In genomic region chr12:69758221-69759185, GRCm38 (mm10) we compare ENCODE assay signal across 8 mouse cellular contexts. TPM values are rescaled to one million over a fixed set of nuclear protein-coding genes. Genes with fewer than 3 reads are reported as not detected.
DNase-seq lines count a peak whose midpoint lies in the region; ATAC-seq and TF ChIP-seq lines count a peak whose summit lies in the region.

No protein-coding gene starts in this region.

- H3K27ac ChIP-seq in forebrain, embryonic 10.5 days, result peak overlapping the region; percentile 77
- H3K27ac ChIP-seq in hindbrain, embryonic 16.5 days (ENCODE audit: low read depth, low read length), result no peak overlapping the region
- peak overlapping the region; percentile 99 for H3K27ac ChIP-seq in liver, embryonic 13.5 days
- H3K27ac ChIP-seq in neural tube, embryonic 14.5 days (ENCODE audit: low read depth, low read length), result no peak overlapping the region
- H3K27ac ChIP-seq in thymus, adult 2 months (ENCODE audit: control insufficient read depth, insufficient read depth, low read length), result no peak overlapping the region

- H3K36me3 ChIP-seq in forebrain, embryonic 10.5 days (replicated peaks), result no peaks in the 10 kb centered on the region
- H3K36me3 ChIP-seq in hindbrain, embryonic 16.5 days (ENCODE audit: control insufficient read depth, insufficient read depth, low read length), result no peaks in the 10 kb centered on the region
- no peaks in the 10 kb centered on the region for H3K36me3 ChIP-seq in liver, embryonic 13.5 days
- no peaks in the 10 kb centered on the region for H3K36me3 ChIP-seq in neural tube, embryonic 14.5 days (ENCODE audit: control insufficient read depth, insufficient read depth, low read length)
- H3K36me3 ChIP-seq in thymus, adult 2 months (ENCODE audit: control insufficient read depth, insufficient read depth, low read length), result no peaks in the 10 kb centered on the region

- no peak for ATAC-seq in hindbrain, embryonic 16.5 days
- ATAC-seq in liver, embryonic 13.5 days (ENCODE audit: low read depth), result peak; percentile 11
- no peak; the same call in 1 of the 2 replicates for ATAC-seq in neural tube, embryonic 14.5 days (ENCODE audit: low read depth)

- no peak for TF ChIP-seq POLR2A in thymus, adult 2 months (IDR thresholded peaks at IDR 0.05; ENCODE audit: control insufficient read depth, extremely low read depth, insufficient read depth, low read length, poor library complexity)

- no peaks in the 10 kb centered on the region for H3K9me3 ChIP-seq in forebrain, embryonic 10.5 days
- H3K9me3 ChIP-seq in hindbrain, embryonic 16.5 days (ENCODE audit: control insufficient read depth, low read length), result no peaks in the 10 kb centered on the region
- H3K9me3 ChIP-seq in liver, embryonic 13.5 days (replicated peaks), result no peaks in the 10 kb centered on the region
- H3K9me3 ChIP-seq in neural tube, embryonic 14.5 days (ENCODE audit: control insufficient read depth, low read length), result no peaks in the 10 kb centered on the region

- H3K4me3 ChIP-seq in forebrain, embryonic 10.5 days, result peak overlapping the region; percentile 42
- peak overlapping the region; percentile 18 for H3K4me3 ChIP-seq in hindbrain, embryonic 16.5 days (ENCODE audit: low read length)
- H3K4me3 ChIP-seq in liver, embryonic 13.5 days (replicated peaks), result peak overlapping the region; percentile 36
- peak overlapping the region; percentile 17; the same call in 1 of the 2 replicates for H3K4me3 ChIP-seq in neural tube, embryonic 14.5 days (ENCODE audit: low read depth, low read length)
- H3K4me3 ChIP-seq in thymus, adult 2 months (ENCODE audit: control insufficient read depth, insufficient read depth, low read length), result no peak overlapping the region

- no peak for TF ChIP-seq CTCF in thymus, adult 2 months (IDR thresholded peaks at IDR 0.05; ENCODE audit: borderline replicate concordance, control insufficient read depth, extremely low read depth, insufficient read depth, low read length, poor library complexity)

- peaks cover 5% of the 10 kb centered on the region; the same call in 1 of the 2 replicates for H3K27me3 ChIP-seq in forebrain, embryonic 10.5 days (ENCODE audit: poor library complexity, severe bottlenecking)
- H3K27me3 ChIP-seq in hindbrain, embryonic 16.5 days (replicated peaks; ENCODE audit: control insufficient read depth, insufficient read depth, low read length), result no peaks in the 10 kb centered on the region
- H3K27me3 ChIP-seq in liver, embryonic 13.5 days, result no peaks in the 10 kb centered on the region
- H3K27me3 ChIP-seq in neural tube, embryonic 14.5 days (ENCODE audit: control insufficient read depth, insufficient read depth, low read length), result no peaks in the 10 kb centered on the region
- H3K27me3 ChIP-seq in thymus, adult 2 months (ENCODE audit: control insufficient read depth, insufficient read depth, low read length), result no peaks in the 10 kb centered on the region; the same call in 1 of the 2 replicates

- peak overlapping the region; percentile 54 for H3K4me2 ChIP-seq in hindbrain, embryonic 16.5 days (ENCODE audit: low read length)
- peak overlapping the region; percentile 78 for H3K4me2 ChIP-seq in liver, embryonic 13.5 days
- H3K4me2 ChIP-seq in neural tube, embryonic 14.5 days (ENCODE audit: low read depth, low read length), result peak overlapping the region; percentile 38

- DNase-seq in spleen, adult 12 weeks (ENCODE audit: low spot score), result peak; percentile 56
- DNase-seq in spleen, adult 18-20 months, result no peak
- no peak for DNase-seq in forebrain, embryonic 10.5 days (ENCODE audit: extremely low spot score, low spot score)
- peak; percentile 52 for DNase-seq in liver, embryonic 13.5 days
- no peak for DNase-seq in T-cell, adult 2 months (ENCODE audit: low spot score)
- DNase-seq in thymus, adult 2 months, result no peak

- peak overlapping the region; percentile 45; the same call in 1 of the 2 replicates for H3K9ac ChIP-seq in hindbrain, embryonic 16.5 days (ENCODE audit: low read depth, low read length)
- H3K9ac ChIP-seq in liver, embryonic 13.5 days, result peak overlapping the region; percentile 83
- no peak overlapping the region for H3K9ac ChIP-seq in neural tube, embryonic 14.5 days (replicated peaks; ENCODE audit: low read depth, low read length)

- peaks cover 20% of the 10 kb centered on the region for H3K4me1 ChIP-seq in forebrain, embryonic 10.5 days
- peaks cover 7% of the 10 kb centered on the region for H3K4me1 ChIP-seq in hindbrain, embryonic 16.5 days (ENCODE audit: control insufficient read depth, insufficient read depth, low read depth, low read length)
- peaks cover 72% of the 10 kb centered on the region for H3K4me1 ChIP-seq in liver, embryonic 13.5 days (replicated peaks)
- H3K4me1 ChIP-seq in neural tube, embryonic 14.5 days (ENCODE audit: control insufficient read depth, insufficient read depth, low read length), result no peaks in the 10 kb centered on the region; the same call in 1 of the 2 replicates
- H3K4me1 ChIP-seq in thymus, adult 2 months (replicated peaks; ENCODE audit: control insufficient read depth, insufficient read depth, low read length), result peaks cover 2% of the 10 kb centered on the region; the same call in 1 of the 2 replicates

- 10% methylated on average over 22 of the region's 22 CpGs for WGBS in forebrain, embryonic 10.5 days
- 9% methylated on average over 22 of the region's 22 CpGs for WGBS in hindbrain, embryonic 16.5 days
- WGBS in liver, embryonic 13.5 days (ENCODE audit: insufficient replicate concordance), result 3% methylated on average over 21 of the region's 22 CpGs
- 13% methylated on average over 20 of the region's 22 CpGs for WGBS in neural tube, embryonic 14.5 days
- 31% methylated on average over 22 of the region's 22 CpGs for WGBS in thymus, adult 2 months

RNA-seq across cellular contexts. Expression of gene Cdkl1, which starts 32.6 kb away (rescaled TPM):
- polyA plus RNA-seq in forebrain, embryonic 10.5 days (2016; fragmentation: Nextera tagmentation; extraction: Ambion mirVana), result 0.44 and 1.1 TPM in 2 replicates
- 13.2 and 16.5 TPM in 2 replicates for polyA plus RNA-seq in hindbrain, embryonic 16.5 days (2015; fragmentation: Nextera tagmentation; extraction: Ambion mirVana)
- 1.3 and 1.8 TPM in 2 replicates for polyA plus RNA-seq in liver, embryonic 13.5 days (2015; fragmentation: Nextera tagmentation; extraction: Ambion mirVana)
- 6.4 and 13.3 TPM in 2 replicates for polyA plus RNA-seq in neural tube, embryonic 14.5 days (2014; fragmentation: Nextera tagmentation; extraction: Ambion mirVana)
- 2.5 TPM in 2 replicates for polyA plus RNA-seq in thymus, adult 2 months (2012; rRNA removed)

RNA-seq across cellular contexts. Expression of gene Atp5s, which starts 33.8 kb away (rescaled TPM):
- 20.4 and 21.6 TPM in 2 replicates for polyA plus RNA-seq in forebrain, embryonic 10.5 days (2016; fragmentation: Nextera tagmentation; extraction: Ambion mirVana)
- polyA plus RNA-seq in hindbrain, embryonic 16.5 days (2015; fragmentation: Nextera tagmentation; extraction: Ambion mirVana), result 38.9 and 42.6 TPM in 2 replicates
- polyA plus RNA-seq in liver, embryonic 13.5 days (2015; fragmentation: Nextera tagmentation; extraction: Ambion mirVana), result 21.1 and 21.2 TPM in 2 replicates
- polyA plus RNA-seq in neural tube, embryonic 14.5 days (2014; fragmentation: Nextera tagmentation; extraction: Ambion mirVana), result 37.3 and 44.9 TPM in 2 replicates
- polyA plus RNA-seq in thymus, adult 2 months (2012; rRNA removed), result 13.3 and 14.4 TPM in 2 replicates

RNA-seq across cellular contexts. Expression of gene L2hgdh, which starts 33.8 kb away (rescaled TPM):
- 20.4 and 21.0 TPM in 2 replicates for polyA plus RNA-seq in forebrain, embryonic 10.5 days (2016; fragmentation: Nextera tagmentation; extraction: Ambion mirVana)
- 14.4 and 15.3 TPM in 2 replicates for polyA plus RNA-seq in hindbrain, embryonic 16.5 days (2015; fragmentation: Nextera tagmentation; extraction: Ambion mirVana)
- 15.5 and 18.6 TPM in 2 replicates for polyA plus RNA-seq in liver, embryonic 13.5 days (2015; fragmentation: Nextera tagmentation; extraction: Ambion mirVana)
- 10.4 and 11.4 TPM in 2 replicates for polyA plus RNA-seq in neural tube, embryonic 14.5 days (2014; fragmentation: Nextera tagmentation; extraction: Ambion mirVana)
- 4.0 and 5.0 TPM in 2 replicates for polyA plus RNA-seq in thymus, adult 2 months (2012; rRNA removed)

Comparison
In these comparisons a context has a peak if more than half of its experiments do, and no peak if none do; other contexts are left out.
1. DNase-seq: peak in spleen, adult 12 weeks (single experiment) and liver, embryonic 13.5 days (single experiment); none in spleen, adult 18-20 months (0 of 2), forebrain, embryonic 10.5 days (single experiment), T-cell, adult 2 months (single experiment) and thymus, adult 2 months (single experiment).
2. H3K27ac ChIP-seq: peak in forebrain, embryonic 10.5 days (single experiment) and liver, embryonic 13.5 days (single experiment); none in hindbrain, embryonic 16.5 days (single experiment), neural tube, embryonic 14.5 days (single experiment) and thymus, adult 2 months (single experiment).
3. Peak in every context shown above with its lines, with median percentiles within 50 percentile points of each other: H3K4me2 ChIP-seq.